Mouse (Mus musculus) liver, postnatal 0 days (tissue): Measurements from ENCODE around the gene Fbxo47. TPM values are rescaled to one million over a fixed set of nuclear protein-coding genes. Genes with fewer than 3 reads are reported as not detected.

Source experiments
- ATAC-seq: fragments of 200-750 bp; cut with Nextera tagmentation; 2 replicates; pipeline ENCODE4 v1.8.0; 2017; ENCODE audit warnings: mild to moderate bottlenecking, moderate library complexity
- DNase-seq: peaks from one replicate; pipeline ENCODE4 v3.0.0-alpha.2; 2016
- H3K27ac ChIP-seq: fragments of 300-500 bp; sonication (generic); 2 replicates; pipeline ENCODE4 v1.5.1; 2014; ENCODE audit warnings: antibody characterized with exemption, moderate library complexity, mild to moderate bottlenecking, low read depth
- H3K27me3 ChIP-seq: fragments of 300-500 bp; sonication (generic); 2 replicates; pipeline ENCODE4 v1.6.1; 2014; ENCODE audit warnings: low read length, control low read depth, mixed read lengths; ENCODE audit not compliant: insufficient read depth
- H3K36me3 ChIP-seq: fragments of 300-500 bp; sonication (generic); replicated peaks from 2 replicates; pipeline ENCODE4 v1.6.1; 2014; ENCODE audit warnings: mild to moderate bottlenecking, control low read depth, low read length, moderate library complexity, mixed read lengths; ENCODE audit not compliant: insufficient read depth
- H3K4me1 ChIP-seq: fragments of 300-500 bp; sonication (generic); 2 replicates; pipeline ENCODE4 v1.6.1; 2014; ENCODE audit warnings: antibody characterized with exemption, mild to moderate bottlenecking, control low read depth; ENCODE audit not compliant: insufficient read depth
- H3K4me2 ChIP-seq: fragments of 300-500 bp; sonication (generic); 2 replicates; pipeline ENCODE4 v1.6.1; 2014; ENCODE audit warnings: low read depth, mild to moderate bottlenecking, low read length, moderate library complexity, mixed read lengths
- H3K4me3 ChIP-seq: fragments of 300-500 bp; sonication (generic); 2 replicates; pipeline ENCODE4 v1.5.1; 2014; ENCODE audit warnings: low read depth, low read length
- H3K9ac ChIP-seq: fragments of 300-500 bp; sonication (generic); replicated peaks from 2 replicates; pipeline ENCODE4 v1.6.1; 2014; ENCODE audit warnings: mild to moderate bottlenecking, moderate library complexity
- H3K9me3 ChIP-seq: fragments of 300-500 bp; sonication (generic); 2 replicates; pipeline ENCODE4 v1.6.1; 2016; ENCODE audit warnings: mild to moderate bottlenecking, control low read depth, low read length, mixed read lengths
- CTCF ChIP-seq: sonication (generic); IDR thresholded peaks from 2 replicates; pipeline ENCODE4 v1.5.1; 2016; ENCODE audit warnings: antibody characterized with exemption, low read depth
- EP300 ChIP-seq: IDR thresholded peaks from 2 replicates; pipeline ENCODE4 v1.6.1; 2016; ENCODE audit warnings: antibody characterized with exemption, low read depth, mild to moderate bottlenecking
- WGBS: fragments of 180-500 bp; shearing (Covaris S2); extraction: QIAGEN DNeasy Blood & Tissue Kit; methylation state at CpG from one replicate; pipeline ENCODE4 v1.1.7; 2014; ENCODE audit not compliant: insufficient replicate concordance; 5-methylcytosine and 5-hydroxymethylcytosine counted together
- polyA plus RNA-seq: library from polyadenylated mRNA; unstranded; fragments of >200 nt; fragmentation: Nextera tagmentation; extraction: Ambion mirVana; gene quantifications from 2 replicates; pipeline ENCODE4 v1.2.1, GENCODE M21; 2015

Gene Fbxo47
- polyA plus RNA-seq, 1 experiment from 2014 or later = 0.26 TPM

- H3K36me3 ChIP-seq = peaks cover 24% of the 10 kb centered on the region
- 25% methylated on average over 5 of the region's 5 CpGs for WGBS
- H3K9ac ChIP-seq = no peak overlapping the region
- H3K4me1 ChIP-seq = peaks cover 82% of the 10 kb centered on the region
- peak overlapping the region; percentile 29; the same call in 1 of the 2 replicates for H3K4me2 ChIP-seq
- H3K27ac ChIP-seq = peak overlapping the region; percentile 66
- H3K27me3 ChIP-seq = no peaks in the 10 kb centered on the region
- H3K4me3 ChIP-seq = no peak overlapping the region
- DNase-seq (peak; percentile 55), ATAC-seq (peak; percentile 33; the same call in 1 of the 2 replicates)
- no peak for TF ChIP-seq CTCF
- no peak for TF ChIP-seq EP300
- no peaks in the 10 kb centered on the region for H3K9me3 ChIP-seq
Measured at GRCm38 (mm10) chr11:97817379-97817778, 66.6 kb downstream of the Fbxo47 start.

DNA sequence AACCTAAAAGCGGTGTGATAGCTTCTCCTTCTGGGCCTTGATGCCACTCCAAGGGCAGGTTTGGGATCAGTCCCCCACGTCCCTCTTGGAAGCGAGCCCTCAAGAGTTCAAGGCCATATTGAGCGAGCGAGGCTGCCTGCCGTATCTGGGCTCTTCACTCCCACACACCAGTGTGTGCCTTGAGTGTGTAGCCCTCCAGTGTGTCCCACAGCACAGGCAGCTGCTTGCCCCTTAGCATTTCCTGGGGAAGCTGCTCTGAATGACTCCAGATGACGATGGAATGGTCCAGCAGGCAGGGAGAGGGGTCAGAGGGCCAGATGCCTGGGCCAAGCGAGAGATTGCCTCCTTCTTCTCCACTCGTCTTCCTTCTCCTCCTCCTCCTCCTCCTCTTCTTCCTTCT lies 67.0 kb downstream of the Fbxo47 start:
- DNase-seq = no peak
- peaks cover 24% of the 10 kb centered on the region for H3K36me3 ChIP-seq
- no peak for TF ChIP-seq CTCF
- no peak for TF ChIP-seq EP300
- WGBS = 62% methylated on average over 9 of the region's 9 CpGs
- H3K27me3 ChIP-seq = no peaks in the 10 kb centered on the region
- peak overlapping the region; percentile 66 for H3K27ac ChIP-seq
- H3K4me1 ChIP-seq = peaks cover 82% of the 10 kb centered on the region
- no peak overlapping the region for H3K9ac ChIP-seq
- peak overlapping the region; percentile 22; the same call in 1 of the 2 replicates for H3K4me2 ChIP-seq
- no peaks in the 10 kb centered on the region for H3K9me3 ChIP-seq
- ATAC-seq = no peak
- H3K4me3 ChIP-seq = no peak overlapping the region

GRCm38 (mm10) chr11:97816176-97816575 lies 67.8 kb downstream of the Fbxo47 start:
- WGBS = 72% methylated on average over 5 of the region's 5 CpGs
- no peak for TF ChIP-seq EP300
- no peak for TF ChIP-seq CTCF
- Histone ChIP-seq H3K4me1 (peaks cover 77% of the 10 kb centered on the region), H3K27ac (0 out of 2 replicates have a peak overlapping the region, but pooled peaks have one; percentile 40), H3K4me3 (no peak overlapping the region), H3K36me3 (peaks cover 21% of the 10 kb centered on the region), H3K27me3 (no peaks in the 10 kb centered on the region), H3K9me3 (no peaks in the 10 kb centered on the region), H3K4me2 (no peak overlapping the region), H3K9ac (no peak overlapping the region)
- ATAC-seq (no peak), DNase-seq (no peak)

DNA sequence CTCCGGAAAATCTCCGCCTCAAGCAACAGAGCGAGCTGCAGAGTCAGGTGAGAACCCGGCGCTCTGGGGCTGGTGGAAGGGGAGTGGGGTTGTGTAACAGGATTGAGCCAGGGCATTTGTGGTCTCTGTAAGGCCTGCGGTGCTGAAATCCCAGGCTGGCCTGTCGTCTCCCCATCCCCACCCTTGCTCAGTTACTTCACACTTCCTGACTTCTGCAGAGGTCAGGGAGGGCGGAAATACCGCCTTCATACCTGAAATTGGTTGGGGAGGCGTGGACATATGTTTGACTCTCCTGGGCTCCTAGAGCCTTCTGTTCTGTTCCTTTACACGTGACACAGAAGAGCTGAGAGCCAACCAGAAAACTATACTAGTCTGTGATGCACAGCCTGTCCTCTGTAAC lies 68.2 kb downstream of the Fbxo47 start:
- Histone ChIP-seq H3K9me3 (no peaks in the 10 kb centered on the region), H3K9ac (no peak overlapping the region), H3K4me1 (peaks cover 76% of the 10 kb centered on the region), H3K4me2 (no peak overlapping the region), H3K36me3 (peaks cover 25% of the 10 kb centered on the region), H3K27me3 (no peaks in the 10 kb centered on the region), H3K27ac (peak overlapping the region; percentile 64), H3K4me3 (no peak overlapping the region)
- no peak for TF ChIP-seq EP300
- no peak for TF ChIP-seq CTCF
- ATAC-seq (no peak), DNase-seq (no peak)
- 65% methylated on average over 11 of the region's 11 CpGs for WGBS

DNA sequence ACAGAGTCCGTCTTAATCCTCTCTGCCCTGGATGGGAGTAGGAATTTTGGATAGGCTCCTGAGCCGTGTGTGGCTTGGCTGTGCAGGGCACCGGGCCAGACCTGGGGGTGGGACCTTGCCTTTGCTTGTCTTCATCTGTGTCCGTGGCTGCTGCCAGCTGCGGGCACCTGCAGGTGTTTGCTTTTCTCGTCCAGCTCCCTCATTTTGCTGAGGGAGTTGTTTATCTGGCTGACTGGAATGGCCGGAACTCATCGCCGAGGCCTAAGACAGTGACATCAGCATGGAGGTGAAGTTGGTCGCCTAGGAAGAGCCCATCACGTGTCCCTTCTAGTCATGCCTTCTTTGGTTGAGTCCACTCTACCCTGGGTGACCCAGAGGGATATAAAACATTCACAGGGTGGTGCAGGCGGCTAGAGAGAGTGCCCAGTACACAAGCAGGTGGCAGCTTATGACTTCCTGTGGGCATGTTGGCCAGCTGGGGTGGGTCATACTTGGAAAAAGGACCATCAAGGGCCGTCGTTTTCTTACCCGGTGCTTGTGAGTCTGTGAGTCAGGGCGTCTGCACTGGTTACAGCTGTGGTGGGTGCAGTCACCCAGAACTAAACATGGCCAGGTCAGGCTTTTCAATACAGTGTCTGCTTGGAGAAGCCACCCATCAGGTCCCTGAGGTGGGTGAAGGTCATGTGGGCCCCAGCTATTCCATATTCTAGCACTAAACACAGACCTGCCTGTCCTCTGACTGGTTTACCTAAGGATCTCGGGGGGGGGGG lies 70.0 kb downstream of the Fbxo47 start:
- TF ChIP-seq CTCF = no peak
- Histone ChIP-seq H3K9me3 (no peaks in the 10 kb centered on the region), H3K36me3 (peaks cover 31% of the 10 kb centered on the region), H3K4me3 (no peak overlapping the region), H3K27me3 (no peaks in the 10 kb centered on the region), H3K4me2 (no peak overlapping the region), H3K4me1 (peaks cover 79% of the 10 kb centered on the region), H3K27ac (0 out of 2 replicates have a peak overlapping the region, but pooled peaks have one; percentile 29), H3K9ac (no peak overlapping the region)
- WGBS = 60% methylated on average over 17 of the region's 17 CpGs
- ATAC-seq (no peak), DNase-seq (no peak)

- DNase-seq = no peak
- no peak for ATAC-seq
- H3K4me2 ChIP-seq = no peak overlapping the region
- WGBS = 67% methylated on average over 7 of the region's 7 CpGs
- H3K36me3 ChIP-seq = peaks cover 39% of the 10 kb centered on the region
- peak overlapping the region; percentile 76; the same call in 1 of the 2 replicates for H3K27ac ChIP-seq
- H3K9ac ChIP-seq = no peak overlapping the region
- H3K4me3 ChIP-seq = no peak overlapping the region
- peaks cover 79% of the 10 kb centered on the region for H3K4me1 ChIP-seq
- TF ChIP-seq CTCF = no peak
- TF ChIP-seq EP300 = no peak
- no peaks in the 10 kb centered on the region for H3K27me3 ChIP-seq
- H3K9me3 ChIP-seq = no peaks in the 10 kb centered on the region
Measured at GRCm38 (mm10) chr11:97813085-97813484, 70.9 kb downstream of the Fbxo47 start.
